Mouse (Mus musculus): ENCODE results near the gene Fcgbp.

GRCm38 (mm10) chr7:28159292-28159691 lies 88.3 kb downstream of the Fcgbp start:
- TF ChIP-seq CHD2 (IDR thresholded peaks at IDR 0.05; ENCODE audit: low read depth, low read length) (no peak), MAFK (IDR thresholded peaks at IDR 0.05; ENCODE audit: insufficient read depth, low read depth, low read length) (no peak), HCFC1 (IDR thresholded peaks at IDR 0.05; ENCODE audit: borderline replicate concordance, insufficient read depth, low read length) (no peak)

Measured in ES-E14 (cell line).